Mouse (Mus musculus) embryonic fibroblast, embryonic 13.5 days (primary cell): ENCODE measurements around the gene AI481877.

Source experiments
- CTCF ChIP-seq: IDR thresholded peaks from 2 replicates; pipeline ENCODE4 v1.5.1; 2011; ENCODE audit warnings: mild to moderate bottlenecking, control low read depth, low read length, moderate library complexity, borderline replicate concordance; ENCODE audit not compliant: insufficient read depth
- POLR2A ChIP-seq: IDR thresholded peaks from 2 replicates; pipeline ENCODE4 v1.6.1; 2011; ENCODE audit warnings: low read depth, mild to moderate bottlenecking, control low read depth, low read length, moderate library complexity

GRCm38 (mm10) chr4:59062526-59062925, 76.3 kb downstream of the AI481877 start:
- TF ChIP-seq CTCF (no peak), POLR2A (no peak)
